Mouse (Mus musculus): Measurements from ENCODE around the gene Lpp.

DNA sequence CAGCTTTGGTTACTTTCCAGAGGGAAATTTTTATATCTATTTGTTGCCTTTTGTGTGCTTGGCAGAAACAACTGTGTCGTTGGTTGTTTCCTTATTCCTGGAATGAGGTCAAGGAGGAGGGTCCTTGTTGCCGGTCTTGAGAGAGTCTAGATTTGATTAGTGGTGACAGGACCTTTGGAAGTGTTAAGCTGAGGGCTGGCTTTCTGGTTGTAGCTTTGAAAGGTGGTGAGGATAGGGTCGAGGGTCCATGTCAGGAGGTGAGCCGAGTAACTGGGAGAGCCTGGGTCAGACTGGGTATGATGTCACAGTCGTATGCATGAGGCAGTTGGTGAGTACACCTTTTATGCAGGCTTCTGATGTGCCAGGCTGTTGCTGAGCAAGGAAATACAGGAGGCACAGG, 36.4 kb downstream of the Lpp start:
- TF ChIP-seq CTCF (IDR thresholded peaks at IDR 0.05; ENCODE audit: borderline replicate concordance, insufficient read depth, low read length) (no peak), POLR2A (IDR thresholded peaks at IDR 0.05; ENCODE audit: low read depth, low read length) (no peak)
